Mouse (Mus musculus) layer of hippocampus, adult 2 months (tissue): Measurements from ENCODE around the gene Sae1. TPM values are rescaled to one million over a fixed set of nuclear protein-coding genes. Genes with fewer than 3 reads are reported as not detected.
"Not testable (repeated sequence)": the region's sequence is repeated elsewhere in the genome, so short reads cannot be mapped to it uniquely, and the experiment has no call there.

Experiments used
- DNase-seq, 2 experiments: peaks; one replicate each; pipeline ENCODE4 v3.0.0; 2022; ENCODE audit warnings: low spot score in 2 of 2
- H3K27ac ChIP-seq: fragments of 200-600 bp; 2 replicates; pipeline ENCODE4 v1.8.1; 2022
- H3K4me3 ChIP-seq: fragments of 200-600 bp; 2 replicates; pipeline ENCODE4 v1.8.1; 2022; ENCODE audit warnings: mild to moderate bottlenecking
- CTCF ChIP-seq: fragments of 200-600 bp; conservative IDR thresholded peaks from 2 replicates; pipeline ENCODE4 v1.8.1; 2022; ENCODE audit warnings: antibody characterized with exemption, mild to moderate bottlenecking, moderate library complexity
- total RNA-seq, 2 experiments: library from RNA; stranded (reverse); gene quantifications; 2 replicates each; pipeline ENCODE4 v1.2.3; 2021

Gene Sae1
- total RNA-seq, 2 experiments from 2014 or later, result 89.8 to 90.7 TPM

- Histone ChIP-seq H3K27ac (peak overlapping the region; percentile 100), H3K4me3 (peak overlapping the region; percentile 92)
- peak; percentile 98 to 99 for DNase-seq
- no peak for TF ChIP-seq CTCF
Observed at GRCm38 (mm10) chr7:16399820-16400688, 12.4 kb upstream of the Sae1 start.

- DNase-seq, result peak; percentile 86 to 91
- no peak for TF ChIP-seq CTCF
- Histone ChIP-seq H3K27ac (peak overlapping the region; percentile 100), H3K4me3 (peak overlapping the region; percentile 92)
Observed at GRCm38 (mm10) chr7:16399098-16399819, 11.7 kb upstream of the Sae1 start.

- TF ChIP-seq CTCF, result peak; percentile 33; the same call in 1 of the 2 replicates
- Histone ChIP-seq H3K4me3 (peak overlapping the region; percentile 92; the same call in 1 of the 2 replicates), H3K27ac (peak overlapping the region; percentile 100)
- no peak for DNase-seq
Observed at GRCm38 (mm10) chr7:16398387-16399050, 10.9 kb upstream of the Sae1 start.

- no peak for TF ChIP-seq CTCF
- H3K27ac ChIP-seq, result no peak overlapping the region
- DNase-seq, result no peak
Observed at GRCm38 (mm10) chr7:16397465-16397864, 9.9 kb upstream of the Sae1 start.

GRCm38 (mm10) chr7:16395944-16396343 lies 8.3 kb upstream of the Sae1 start:
- Histone ChIP-seq H3K4me3 (no peak overlapping the region), H3K27ac (peak overlapping the region; percentile 25; the same call in 1 of the 2 replicates)
- TF ChIP-seq CTCF, result peak; percentile 96
- DNase-seq, result peak; percentile 57 to 66

More at GRCm38 (mm10) chr7:16397465-16397864, 9.9 kb upstream of the Sae1 start:
- H3K4me3 ChIP-seq, result no peak overlapping the region

DNA sequence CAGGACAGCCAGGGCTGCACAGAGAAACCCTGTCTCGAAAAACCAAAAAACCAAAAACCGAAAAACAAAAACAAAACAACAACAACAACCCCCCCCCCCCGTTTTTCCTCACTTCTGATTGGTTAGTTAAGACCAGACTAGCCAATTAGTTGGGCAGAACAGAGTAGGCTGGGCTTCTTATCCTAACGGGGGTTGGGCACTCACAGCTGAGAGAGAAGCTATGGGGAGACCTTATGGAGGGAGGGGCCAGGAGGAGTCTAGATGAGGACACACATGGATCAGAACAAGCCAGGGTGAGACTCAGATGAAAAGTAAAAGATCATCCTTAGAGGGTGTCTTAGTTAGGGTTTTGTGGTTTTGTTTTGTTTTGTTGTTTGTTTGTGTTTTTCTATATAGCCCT lies 5.3 kb upstream of the Sae1 start:
- Histone ChIP-seq H3K4me3 (no peak overlapping the region), H3K27ac (no peak overlapping the region)
- no peak for TF ChIP-seq CTCF
- DNase-seq, result no peak

GRCm38 (mm10) chr7:16389942-16390341 lies 2.3 kb upstream of the Sae1 start:
- H3K27ac ChIP-seq, H3K4me3 ChIP-seq, DNase-seq: not testable (repeated sequence)

GRCm38 (mm10) chr7:16376505-16376904 lies 11.1 kb downstream of the Sae1 start:
- DNase-seq, result peak in 1 of 2 experiments; percentile 56
- no peak overlapping the region for H3K27ac ChIP-seq
- no peak overlapping the region for H3K4me3 ChIP-seq
- TF ChIP-seq CTCF, result peak; percentile 84

GRCm38 (mm10) chr7:16374989-16375388 lies 12.6 kb downstream of the Sae1 start:
- DNase-seq, result no peak
- Histone ChIP-seq H3K27ac (no peak overlapping the region), H3K4me3 (no peak overlapping the region)
- TF ChIP-seq CTCF, result no peak

DNA sequence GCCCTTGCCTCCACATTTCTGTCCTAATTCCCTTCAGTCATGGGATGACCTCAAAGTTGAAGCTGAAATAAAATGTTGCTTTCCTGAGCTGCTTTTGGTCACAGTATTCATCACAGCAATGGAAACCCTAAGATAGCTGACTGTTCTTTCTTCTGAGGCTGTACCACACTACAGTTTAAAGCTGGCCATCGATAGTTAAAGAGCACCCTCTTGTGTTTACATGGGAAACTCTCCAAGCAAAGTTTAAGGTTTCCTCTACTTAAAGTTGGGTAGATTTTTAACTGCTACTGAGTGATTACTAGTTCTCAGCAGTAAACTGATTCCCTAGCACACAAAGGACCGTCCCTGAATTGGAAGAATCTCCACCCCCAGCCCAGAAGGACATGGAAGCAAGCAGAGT lies 13.9 kb downstream of the Sae1 start:
- TF ChIP-seq CTCF, result peak; percentile 76
- DNase-seq, result no peak
- Histone ChIP-seq H3K27ac (no peak overlapping the region), H3K4me3 (no peak overlapping the region)

GRCm38 (mm10) chr7:16370596-16370995 lies 17.0 kb downstream of the Sae1 start:
- H3K27ac ChIP-seq, result no peak overlapping the region
- no peak for DNase-seq
- no peak overlapping the region for H3K4me3 ChIP-seq
- TF ChIP-seq CTCF, result no peak

GRCm38 (mm10) chr7:16368835-16369234 lies 18.8 kb downstream of the Sae1 start:
- Histone ChIP-seq H3K4me3 (no peak overlapping the region), H3K27ac (no peak overlapping the region)
- no peak for DNase-seq
- no peak for TF ChIP-seq CTCF

- TF ChIP-seq CTCF, result no peak
- Histone ChIP-seq H3K4me3 (no peak overlapping the region), H3K27ac (no peak overlapping the region)
- DNase-seq, result no peak
Observed at GRCm38 (mm10) chr7:16366669-16367068, 20.9 kb downstream of the Sae1 start.
